Mouse (Mus musculus) neural tube, embryonic 11.5 days (tissue): ENCODE data around the gene Cnn2. TPM values are rescaled to one million over a fixed set of nuclear protein-coding genes. Genes with fewer than 3 reads are reported as not detected.

Experiments used
- ATAC-seq: fragments of 200-750 bp; cut with Nextera tagmentation; 2 replicates; pipeline ENCODE4 v1.8.0; 2017; ENCODE audit warnings: moderate number of reproducible peaks, mild to moderate bottlenecking, moderate TSS enrichment, moderate library complexity; ENCODE audit not compliant: insufficient read depth, low FRiP score, low TSS enrichment
- DNase-seq: peaks from one replicate; pipeline ENCODE4 v3.0.0-alpha.2; 2015; ENCODE audit warnings: low spot score
- H3K27ac ChIP-seq: fragments of 300-500 bp; sonication (generic); 2 replicates; pipeline ENCODE4 v1.5.1; 2014; ENCODE audit warnings: low read depth, mild to moderate bottlenecking, low read length
- H3K27me3 ChIP-seq: fragments of 300-500 bp; sonication (generic); 2 replicates; pipeline ENCODE4 v1.6.1; 2014; ENCODE audit warnings: mild to moderate bottlenecking, low read length, mixed read lengths; ENCODE audit not compliant: control insufficient read depth, insufficient read depth
- H3K36me3 ChIP-seq: fragments of 300-500 bp; sonication (generic); 2 replicates; pipeline ENCODE4 v1.6.1; 2014; ENCODE audit warnings: mild to moderate bottlenecking, low read length, moderate library complexity, mixed read lengths; ENCODE audit not compliant: control insufficient read depth, insufficient read depth
- H3K4me1 ChIP-seq: fragments of 300-500 bp; sonication (generic); 2 replicates; pipeline ENCODE4 v1.6.1; 2014; ENCODE audit warnings: low read length, mixed read lengths; ENCODE audit not compliant: control insufficient read depth, insufficient read depth
- H3K4me2 ChIP-seq: fragments of 300-500 bp; sonication (generic); 2 replicates; pipeline ENCODE4 v1.6.1; 2014; ENCODE audit warnings: low read depth, mild to moderate bottlenecking, moderate library complexity
- H3K4me3 ChIP-seq: fragments of 300-500 bp; sonication (generic); 2 replicates; pipeline ENCODE4 v1.5.1; 2014; ENCODE audit warnings: low read depth, low read length
- H3K9ac ChIP-seq: fragments of 300-500 bp; sonication (generic); 2 replicates; pipeline ENCODE4 v1.6.1; 2014; ENCODE audit warnings: mild to moderate bottlenecking, low read length
- H3K9me3 ChIP-seq: fragments of 300-500 bp; sonication (generic); 2 replicates; pipeline ENCODE4 v1.6.1; 2016; ENCODE audit warnings: low read length; ENCODE audit not compliant: control insufficient read depth
- WGBS: fragments of 180-500 bp; shearing (Covaris S2); extraction: QIAGEN DNeasy Blood & Tissue Kit; methylation state at CpG from one replicate; pipeline ENCODE4 v1.1.7; 2014; 5-methylcytosine and 5-hydroxymethylcytosine counted together
- polyA plus RNA-seq: library from polyadenylated mRNA; unstranded; fragments of >200 nt; fragmentation: Nextera tagmentation; extraction: Ambion mirVana; gene quantifications from 2 replicates; pipeline ENCODE4 v1.2.1, GENCODE M21; 2014

Cnn2 gene
- polyA plus RNA-seq, 1 experiment from 2014 or later: 167 TPM

DNA sequence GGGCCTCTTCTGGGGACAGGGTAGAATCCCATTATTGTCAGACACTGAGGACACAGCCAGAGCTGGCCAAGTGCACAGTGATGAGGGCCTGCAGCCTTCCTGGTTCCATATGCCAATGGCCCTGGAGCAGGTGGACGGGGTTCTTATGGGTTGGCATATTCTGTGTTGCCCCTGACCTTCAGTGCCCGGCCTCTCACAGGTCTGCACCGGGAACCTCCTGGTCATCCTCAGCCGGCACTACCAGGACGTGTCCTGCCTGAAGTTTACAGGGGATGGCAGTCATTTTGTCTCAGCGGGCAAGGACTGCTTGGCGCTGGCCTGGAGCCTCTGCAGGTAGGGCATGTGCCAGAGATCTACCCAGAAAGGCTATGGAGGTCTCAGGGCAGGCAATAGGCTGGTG is 23.7 kb upstream of the Cnn2 start:
- peaks cover 4% of the 10 kb centered on the region; the same call in 1 of the 2 replicates for H3K27me3 ChIP-seq
- no peak overlapping the region for H3K9ac ChIP-seq
- ATAC-seq: no peak
- 93% methylated on average over 7 of the region's 7 CpGs for WGBS
- peaks cover 6% of the 10 kb centered on the region for H3K4me1 ChIP-seq
- H3K27ac ChIP-seq: no peak overlapping the region
- H3K4me3 ChIP-seq: no peak overlapping the region
- H3K36me3 ChIP-seq: peaks cover 29% of the 10 kb centered on the region
- H3K4me2 ChIP-seq: no peak overlapping the region
- no peaks in the 10 kb centered on the region for H3K9me3 ChIP-seq
- no peak for DNase-seq

DNA sequence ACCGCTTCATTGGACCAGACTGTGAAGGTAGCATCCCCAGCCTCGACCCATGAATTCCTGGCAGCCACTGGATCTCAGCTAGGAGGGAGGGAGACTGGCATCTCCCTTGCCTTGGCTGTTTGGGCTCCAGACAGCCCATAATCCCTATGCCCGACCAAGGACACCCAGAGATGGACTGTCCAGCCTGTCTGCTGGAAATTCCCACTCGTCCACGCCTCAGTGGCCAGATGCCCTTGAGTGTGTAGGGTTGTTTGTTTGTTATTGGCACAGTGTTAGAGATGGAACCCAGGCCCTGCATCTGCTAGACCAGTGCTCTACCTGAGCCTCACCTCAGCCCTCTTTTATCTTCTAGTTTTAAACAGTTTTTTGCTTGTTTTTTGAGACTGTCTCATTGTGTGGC is 23.1 kb upstream of the Cnn2 start:
- H3K27me3 ChIP-seq: peaks cover 7% of the 10 kb centered on the region
- no peak overlapping the region for H3K27ac ChIP-seq
- no peak overlapping the region for H3K4me2 ChIP-seq
- 95% methylated on average over 5 of the region's 5 CpGs for WGBS
- peaks cover 6% of the 10 kb centered on the region for H3K4me1 ChIP-seq
- peaks cover 29% of the 10 kb centered on the region for H3K36me3 ChIP-seq
- DNase-seq (no peak), ATAC-seq (no peak)
- no peak overlapping the region for H3K9ac ChIP-seq
- no peak overlapping the region for H3K4me3 ChIP-seq
- no peaks in the 10 kb centered on the region for H3K9me3 ChIP-seq

GRCm38 (mm10) chr10:79966886-79967400 is 21.4 kb upstream of the Cnn2 start:
- Histone ChIP-seq H3K4me2 (no peak overlapping the region), H3K27ac (no peak overlapping the region), H3K36me3 (peaks cover 29% of the 10 kb centered on the region), H3K27me3 (peaks cover 24% of the 10 kb centered on the region), H3K4me1 (no peaks in the 10 kb centered on the region), H3K4me3 (no peak overlapping the region), H3K9ac (no peak overlapping the region), H3K9me3 (no peaks in the 10 kb centered on the region)
- ATAC-seq (no peak), DNase-seq (no peak)
- 93% methylated on average over 5 of the region's 5 CpGs for WGBS

GRCm38 (mm10) chr10:79968181-79968580 is 20.2 kb upstream of the Cnn2 start:
- Histone ChIP-seq H3K9ac (no peak overlapping the region), H3K4me2 (no peak overlapping the region), H3K36me3 (peaks cover 24% of the 10 kb centered on the region), H3K9me3 (no peaks in the 10 kb centered on the region), H3K4me1 (no peaks in the 10 kb centered on the region), H3K27me3 (peaks cover 26% of the 10 kb centered on the region), H3K4me3 (no peak overlapping the region), H3K27ac (no peak overlapping the region)
- WGBS: 78% methylated on average over 1 of the region's 1 CpGs
- no peak for DNase-seq
- ATAC-seq: no peak

- no peaks in the 10 kb centered on the region for H3K4me1 ChIP-seq
- H3K4me2 ChIP-seq: no peak overlapping the region
- H3K27me3 ChIP-seq: peaks cover 26% of the 10 kb centered on the region
- no peak overlapping the region for H3K27ac ChIP-seq
- H3K4me3 ChIP-seq: no peak overlapping the region
- no peak for DNase-seq
- H3K9me3 ChIP-seq: no peaks in the 10 kb centered on the region
- 17% methylated on average over 3 of the region's 3 CpGs for WGBS
- H3K36me3 ChIP-seq: peaks cover 22% of the 10 kb centered on the region
- H3K9ac ChIP-seq: no peak overlapping the region
- no peak for ATAC-seq
These were observed 19.2 kb upstream of the Cnn2 start for GRCm38 (mm10) chr10:79969124-79969568.

GRCm38 (mm10) chr10:79970415-79971182 is 17.8 kb upstream of the Cnn2 start, which contains the start of gene Grin3b:
TSS of gene Grin3b (plus strand) at chr10:79970715.
- peaks cover 22% of the 10 kb centered on the region for H3K36me3 ChIP-seq
- H3K9me3 ChIP-seq: no peaks in the 10 kb centered on the region
- H3K4me3 ChIP-seq: peak within 1 kb of the TSS; percentile 28
- H3K27me3 ChIP-seq: peaks cover 26% of the 10 kb centered on the region
- H3K4me2 ChIP-seq: peak within 1 kb of the TSS; percentile 56
- H3K9ac ChIP-seq: peak within 1 kb of the TSS; percentile 54
- DNase-seq: no peak
- 7% methylated on average over 47 of the region's 47 CpGs for WGBS
- no peak for ATAC-seq
- no peaks in the 10 kb centered on the region for H3K4me1 ChIP-seq
- H3K27ac ChIP-seq: no peak within 1 kb of the TSS

DNA sequence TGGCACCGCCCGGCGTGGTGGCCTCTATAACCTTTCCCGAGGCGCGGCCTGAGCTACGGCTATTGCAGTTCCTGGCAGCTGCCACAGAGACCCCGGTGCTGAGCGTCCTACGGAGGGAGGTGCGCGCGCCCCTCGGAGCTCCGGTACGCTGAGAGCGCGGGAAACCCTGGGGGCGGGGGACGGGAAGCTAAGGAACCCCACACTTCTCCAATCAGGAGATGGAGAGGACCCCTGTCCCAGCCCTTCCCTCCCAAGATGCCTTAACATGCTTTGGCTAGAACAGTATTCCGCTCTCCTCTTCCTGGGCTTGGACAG is 17.2 kb upstream of the Cnn2 start:
- Histone ChIP-seq H3K9me3 (no peaks in the 10 kb centered on the region), H3K27ac (no peak overlapping the region)

GRCm38 (mm10) chr10:79972831-79973230 is 15.6 kb upstream of the Cnn2 start:
- Histone ChIP-seq H3K4me2 (no peak overlapping the region), H3K9me3 (no peaks in the 10 kb centered on the region), H3K27me3 (peaks cover 26% of the 10 kb centered on the region), H3K9ac (no peak overlapping the region), H3K36me3 (peaks cover 25% of the 10 kb centered on the region), H3K27ac (no peak overlapping the region), H3K4me3 (no peak overlapping the region), H3K4me1 (no peaks in the 10 kb centered on the region)
- WGBS: 72% methylated on average over 14 of the region's 14 CpGs
- no peak for DNase-seq
- no peak for ATAC-seq

More for the DNA sequence above, 17.2 kb upstream of the Cnn2 start:
- peaks cover 26% of the 10 kb centered on the region for H3K27me3 ChIP-seq
- H3K36me3 ChIP-seq: peaks cover 23% of the 10 kb centered on the region
- no peaks in the 10 kb centered on the region for H3K4me1 ChIP-seq
- ATAC-seq (no peak), DNase-seq (no peak)
- H3K9ac ChIP-seq: peak overlapping the region; percentile 54
- WGBS: 3% methylated on average over 21 of the region's 21 CpGs
- peak overlapping the region; percentile 56 for H3K4me2 ChIP-seq
- peak overlapping the region; percentile 28 for H3K4me3 ChIP-seq

DNA sequence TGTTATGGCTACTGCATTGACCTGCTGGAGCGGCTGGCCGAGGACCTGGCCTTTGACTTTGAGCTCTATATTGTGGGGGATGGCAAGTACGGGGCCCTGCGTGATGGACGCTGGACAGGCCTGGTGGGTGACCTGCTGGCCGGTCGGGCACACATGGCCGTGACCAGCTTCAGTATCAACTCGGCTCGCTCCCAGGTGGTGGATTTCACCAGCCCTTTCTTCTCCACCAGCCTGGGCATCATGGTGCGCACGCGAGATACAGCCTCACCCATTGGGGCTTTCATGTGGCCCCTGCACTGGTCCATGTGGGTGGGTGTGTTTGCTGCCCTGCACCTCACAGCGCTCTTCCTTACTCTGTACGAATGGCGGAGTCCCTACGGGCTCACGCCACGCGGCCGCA is 14.3 kb upstream of the Cnn2 start:
- Histone ChIP-seq H3K4me2 (no peak overlapping the region), H3K36me3 (peaks cover 34% of the 10 kb centered on the region), H3K27ac (no peak overlapping the region), H3K9ac (no peak overlapping the region), H3K9me3 (no peaks in the 10 kb centered on the region), H3K4me1 (no peaks in the 10 kb centered on the region), H3K4me3 (no peak overlapping the region; the same call in 1 of the 2 replicates), H3K27me3 (peaks cover 26% of the 10 kb centered on the region)
- DNase-seq: no peak
- ATAC-seq: no peak
- 89% methylated on average over 21 of the region's 21 CpGs for WGBS
